Mouse (Mus musculus): Measurements from ENCODE around the gene Xcl1. TPM values are rescaled to one million over a fixed set of nuclear protein-coding genes. Genes with fewer than 3 reads are reported as not detected.

Gene Xcl1
- not detected in 2 replicates for polyA plus RNA-seq (2012; rRNA removed)

GRCm38 (mm10) chr1:164935477-164936044 is at the start of gene Xcl1:
TSS of gene Xcl1 (minus strand) at chr1:164935527.

Other genes starting within 250 kb of the Xcl1 start
- gene Dpt, start 138.9 kb downstream of the Xcl1 start, polyA plus RNA-seq (2012; rRNA removed) = 0.20 TPM in 1 of 2 replicates, not detected in the other
- 0.02 TPM in 1 of 2 replicates, not detected in the other for gene Tbx19, start 225.2 kb upstream of the Xcl1 start, polyA plus RNA-seq (2012; rRNA removed)